Comparison of ENCODE assay signal across 25 mouse cellular contexts in genomic region chr12:70890405-70890804, GRCm38 (mm10).
"Had no signal": no experiment of that assay in that cellular context is flagged by ENCODE, and none has a peak within 500 bp of the region (broad histone marks: within the 10 kb centered on the region; RNA-seq: fewer than 3 reads in every experiment).

No protein-coding gene starts in this region.

- H3K9ac ChIP-seq: heart, embryonic 13.5 days; heart, embryonic 15.5 days; hindbrain, embryonic 12.5 days; hindbrain, embryonic 15.5 days; kidney, embryonic 15.5 days; limb, embryonic 13.5 days; limb, embryonic 15.5 days had no signal

- H3K36me3 ChIP-seq: hindbrain, embryonic 15.5 days had no signal

- ATAC-seq: hindbrain, postnatal 0 days; intestine, embryonic 16.5 days had no signal

- DNase-seq: gastrocnemius, postnatal 14 days; gastrocnemius, postnatal 36 days; heart, adult 11 months; heart, adult 2 months; heart, postnatal 14 days; heart, postnatal 36 days; kidney, adult 11 months; kidney, adult 2 months; kidney, adult 9 months; kidney, postnatal 14 days; kidney, postnatal 36 days; layer of hippocampus, adult 9-11 months; layer of hippocampus, postnatal 36 days; left cerebral cortex, postnatal 4 days had no signal

- H3K4me1 ChIP-seq: heart, embryonic 15.5 days; hindbrain, embryonic 12.5 days; hindbrain, embryonic 15.5 days; kidney, embryonic 15.5 days; limb, embryonic 13.5 days; limb, embryonic 15.5 days had no signal

- H3K4me3 ChIP-seq: heart, adult 2 months; heart, embryonic 13.5 days; heart, embryonic 15.5 days; hindbrain, embryonic 12.5 days; hindbrain, embryonic 15.5 days; kidney, embryonic 15.5 days; limb, embryonic 13.5 days; limb, embryonic 15.5 days had no signal

- H3K4me2 ChIP-seq: heart, embryonic 11.5 days; heart, embryonic 13.5 days; heart, embryonic 15.5 days; hindbrain, embryonic 12.5 days; hindbrain, embryonic 15.5 days; kidney, embryonic 15.5 days; limb, embryonic 13.5 days; limb, embryonic 15.5 days had no signal

- H3K9me3 ChIP-seq: heart, embryonic 13.5 days; heart, embryonic 15.5 days; hindbrain, embryonic 12.5 days; hindbrain, embryonic 15.5 days; kidney, embryonic 15.5 days; limb, embryonic 13.5 days; limb, embryonic 15.5 days had no signal

- H3K27ac ChIP-seq: heart, adult 2 months; heart, embryonic 13.5 days; heart, embryonic 15.5 days; hindbrain, embryonic 12.5 days; hindbrain, embryonic 15.5 days; hindbrain, postnatal 0 days; kidney, embryonic 15.5 days; kidney, postnatal 0 days; limb, embryonic 13.5 days; limb, embryonic 15.5 days had no signal

- H3K27me3 ChIP-seq: heart, embryonic 13.5 days; heart, embryonic 15.5 days; hindbrain, embryonic 12.5 days; hindbrain, embryonic 15.5 days; kidney, embryonic 15.5 days; limb, embryonic 13.5 days; limb, embryonic 15.5 days had no signal
